Mouse (Mus musculus) CH12.LX (cell line): ENCODE measurements around the gene Vwc2. TPM values are rescaled to one million over a fixed set of nuclear protein-coding genes. Genes with fewer than 3 reads are reported as not detected.

ENCODE experiments used
- DNase-seq: peaks from one replicate; pipeline ENCODE4 v3.0.0-alpha.2; 2013; ENCODE audit errors: extremely low read depth
- H3K27ac ChIP-seq: 2 replicates; pipeline ENCODE4 v1.5.1; 2012; ENCODE audit warnings: low read depth, mild to moderate bottlenecking, control low read depth, moderate library complexity; ENCODE audit not compliant: insufficient read depth
- H3K27me3 ChIP-seq: replicated peaks from 2 replicates; pipeline ENCODE3; 2012; ENCODE audit warnings: inconsistent platforms
- H3K36me3 ChIP-seq, 2 experiments: replicated peaks in 1 of 2; 2 replicates each; pipeline versions ENCODE3 to v1.6.1; 2012; ENCODE audit warnings: inconsistent platforms in 1 of 2, low read length in 1 of 2, mild to moderate bottlenecking in 1 of 2, mixed read lengths in 1 of 2, moderate library complexity in 1 of 2; ENCODE audit not compliant: control insufficient read depth in 1 of 2, insufficient read depth in 1 of 2
- H3K4me1 ChIP-seq, 2 experiments: 2 replicates each; pipeline ENCODE4 v1.6.1; 2012; ENCODE audit warnings: inconsistent platforms in 1 of 2, moderate library complexity in 1 of 2; ENCODE audit not compliant: insufficient read depth in 2 of 2, control insufficient read depth in 1 of 2
- H3K4me2 ChIP-seq: 2 replicates; pipeline ENCODE4 v1.6.1; 2012; ENCODE audit warnings: low read depth, mild to moderate bottlenecking, control low read depth; ENCODE audit not compliant: poor library complexity, insufficient read depth, severe bottlenecking
- H3K4me3 ChIP-seq, 3 experiments: fragments of 150-350 bp in 1 of 3; sonication (generic) in 1 of 3; replicated peaks in 1 of 3; 2 replicates each; pipeline versions ENCODE3 to v1.5.1; 2011 to 2012; ENCODE audit warnings: low read depth in 2 of 3, low read length in 2 of 3, mild to moderate bottlenecking in 2 of 3, moderate library complexity in 2 of 3, control low read depth in 1 of 3, improper control_type of control experiment in 1 of 3, inconsistent platforms in 1 of 3, mixed read lengths in 1 of 3; ENCODE audit not compliant: poor library complexity in 1 of 3
- H3K79me2 ChIP-seq: replicated peaks from 2 replicates; pipeline ENCODE4 v1.6.1; 2012; ENCODE audit warnings: mild to moderate bottlenecking, moderate library complexity; ENCODE audit not compliant: control insufficient read depth, poor library complexity, insufficient read depth, severe bottlenecking; ENCODE audit errors: extremely low read depth
- H3K9ac ChIP-seq: 2 replicates; pipeline ENCODE4 v1.6.1; 2012; ENCODE audit warnings: low read depth, mild to moderate bottlenecking, control low read depth, moderate library complexity; ENCODE audit not compliant: insufficient read depth
- H3K9me3 ChIP-seq: replicated peaks from 2 replicates; pipeline ENCODE3; 2012; ENCODE audit warnings: low read length, inconsistent platforms, mixed read lengths
- BHLHE40 ChIP-seq: IDR thresholded peaks from 2 replicates; pipeline ENCODE4 v1.6.1; 2011; ENCODE audit warnings: mild to moderate bottlenecking, low read depth, low read length, improper control_type of control experiment
- CTCF ChIP-seq, 2 experiments: IDR thresholded peaks in 1 of 2; conservative IDR thresholded peaks in 1 of 2; 2 replicates each; pipeline ENCODE4 v1.5.1; 2011 to 2012; ENCODE audit warnings: low read depth in 2 of 2, low read length in 2 of 2, improper control_type of control experiment in 1 of 2, inconsistent platforms in 1 of 2, mild to moderate bottlenecking in 1 of 2, moderate library complexity in 1 of 2
- E2F4 ChIP-seq: IDR thresholded peaks from 2 replicates; pipeline ENCODE4 v1.6.1; 2011; ENCODE audit warnings: low read depth, low read length, improper control_type of control experiment; ENCODE audit not compliant: insufficient replicate concordance
- JUN ChIP-seq: IDR thresholded peaks from 2 replicates; pipeline ENCODE4 v1.6.1; 2011; ENCODE audit warnings: low read depth, mild to moderate bottlenecking, low read length, improper control_type of control experiment, moderate library complexity; ENCODE audit not compliant: insufficient read depth
- KAT2A ChIP-seq: IDR thresholded peaks from 2 replicates; pipeline ENCODE4 v1.6.1; 2012; ENCODE audit warnings: low read length, improper control_type of control experiment, inconsistent platforms; ENCODE audit not compliant: insufficient replicate concordance
- MAX ChIP-seq: IDR thresholded peaks from 2 replicates; pipeline ENCODE4 v1.6.1; 2011; ENCODE audit warnings: low read length, improper control_type of control experiment
- MXI1 ChIP-seq: IDR thresholded peaks from 2 replicates; pipeline ENCODE4 v1.6.1; 2011; ENCODE audit warnings: mild to moderate bottlenecking, low read depth, low read length, improper control_type of control experiment
- MYC ChIP-seq: IDR thresholded peaks from 2 replicates; pipeline ENCODE4 v1.6.1; 2011; ENCODE audit warnings: low read depth, mild to moderate bottlenecking, improper control_type of control experiment, low read length
- PAX5 ChIP-seq: IDR thresholded peaks from 2 replicates; pipeline ENCODE4 v1.6.1; 2012; ENCODE audit warnings: low read length, inconsistent platforms, mixed read lengths
- RAD21 ChIP-seq: IDR thresholded peaks from 2 replicates; pipeline ENCODE4 v1.6.1; 2011; ENCODE audit warnings: low read depth, mild to moderate bottlenecking, low read length, improper control_type of control experiment, moderate library complexity
- SMC3 ChIP-seq: IDR thresholded peaks from 2 replicates; pipeline ENCODE4 v1.6.1; 2011; ENCODE audit warnings: low read depth, low read length, improper control_type of control experiment
- USF2 ChIP-seq: conservative IDR thresholded peaks from 2 replicates; pipeline ENCODE4 v1.6.1; 2011; ENCODE audit warnings: low read depth, low read length, improper control_type of control experiment
- ZC3H11A ChIP-seq: IDR thresholded peaks from 2 replicates; pipeline ENCODE4 v1.6.1; 2012; ENCODE audit warnings: low read depth, mild to moderate bottlenecking, inconsistent platforms, low read length, improper control_type of control experiment
- dilution Hi-C: fragments of 300-500 bp; cut with MboI; formaldehyde crosslinking; loops from 2 replicates; pipeline ENCODE4 v1.14.3; 2020; ENCODE audit warnings: low sequenced_read_pairs; ENCODE audit not compliant: extremely low pct_unique_long_range_greater_than_20kb, extremely low pct_ligation_motif_present
- in situ Hi-C: fragments of 300-500 bp; cut with MboI; formaldehyde crosslinking; loops from 3 replicates; pipeline ENCODE4 v1.14.3; 2019; ENCODE audit warnings: low sequenced_read_pairs, low pct_ligation_motif_present, low pct_unique_long_range_greater_than_20kb, mixed read lengths
- polyA plus RNA-seq: library from polyadenylated mRNA; unstranded; fragments of >175 nt; gene quantifications from 2 replicates; pipeline ENCODE4 v1.2.1, GENCODE M21; 2012; ENCODE audit warnings: low read depth; ENCODE audit not compliant: insufficient read length
- total RNA-seq, 2 experiments: library from RNA; depleted of rRNA; stranded (reverse); fragments of 300-350 nt in 1 of 2; fragments of >200 nt in 1 of 2; gene quantifications; 2 replicates each; pipeline ENCODE4 v1.2.3; 2012 to 2014

Vwc2 gene
- total and polyA plus RNA-seq, 3 experiments, result 0.11 TPM; not detected in 2

DNA sequence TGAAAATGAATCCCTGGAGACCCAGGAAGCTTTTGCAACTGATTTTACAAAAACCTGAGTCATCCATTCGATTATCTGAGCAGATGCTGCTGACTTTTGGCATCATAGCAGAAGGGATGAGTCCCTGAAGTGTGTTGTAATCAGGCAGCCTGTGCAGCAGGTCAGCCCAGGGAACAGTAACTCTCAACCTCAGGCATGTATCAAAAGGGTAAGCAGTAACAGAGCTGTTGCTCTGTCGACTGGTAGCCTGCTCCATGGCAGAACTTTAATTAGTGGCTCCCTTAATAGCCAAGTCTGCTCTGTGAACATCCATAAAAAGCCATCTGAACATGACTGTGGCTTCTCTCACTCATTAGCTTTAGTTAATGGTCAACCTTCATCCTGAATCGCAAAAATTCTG, 5.1 kb upstream of the Vwc2 start:
- Histone ChIP-seq H3K4me2 (no peak overlapping the region), H3K9me3 (peaks cover 3% of the 10 kb centered on the region), H3K9ac (no peak overlapping the region), H3K4me3 (no peak overlapping the region), H3K4me1 (no peaks in the 10 kb centered on the region), H3K27ac (no peak overlapping the region), H3K79me2 (no peaks in the 10 kb centered on the region), H3K36me3 (no peaks in the 10 kb centered on the region), H3K27me3 (peaks cover 18% of the 10 kb centered on the region)
- dilution Hi-C loops, result no loop called here
- in situ Hi-C loops, result no loop called here
- DNase-seq, result no peak
- TF ChIP-seq SMC3 (no peak), ZC3H11A (no peak), MAX (no peak), BHLHE40 (no peak), JUN (no peak), MXI1 (no peak), RAD21 (no peak), USF2 (no peak), KAT2A (no peak), CTCF (conservative IDR thresholded peaks at IDR 0.05 in 1 of 2, IDR thresholded peaks at IDR 0.05 in 1 of 2; ENCODE audit: low read depth in 2 of 2, low read length in 2 of 2) (no peak)

GRCm38 (mm10) chr11:11114234-11115030, 409 bp downstream of the Vwc2 start:
- dilution Hi-C loops (no loop called here), in situ Hi-C loops (no loop called here)
- no peak overlapping the region for H3K9ac ChIP-seq
- no peak for DNase-seq
- TF ChIP-seq PAX5, result no peak
- TF ChIP-seq E2F4, result no peak
- no peak for TF ChIP-seq MYC
- TF ChIP-seq, all 38 proteins: peak for 0
- Histone ChIP-seq H3K4me1 (no peaks in the 10 kb centered on the region), H3K79me2 (no peaks in the 10 kb centered on the region), H3K4me2 (no peak overlapping the region), H3K27ac (no peak overlapping the region), H3K27me3 (peaks cover 16% of the 10 kb centered on the region), H3K4me3 (no peak overlapping the region), H3K9me3 (peaks cover 26% of the 10 kb centered on the region), H3K36me3 (no peaks in the 10 kb centered on the region)
